Mouse (Mus musculus): ENCODE data around the gene R3hcc1l. TPM values are rescaled to one million over a fixed set of nuclear protein-coding genes. Genes with fewer than 3 reads are reported as not detected.

The R3hcc1l gene
- polyA plus RNA-seq, 1 experiment: 21.7 TPM

DNA sequence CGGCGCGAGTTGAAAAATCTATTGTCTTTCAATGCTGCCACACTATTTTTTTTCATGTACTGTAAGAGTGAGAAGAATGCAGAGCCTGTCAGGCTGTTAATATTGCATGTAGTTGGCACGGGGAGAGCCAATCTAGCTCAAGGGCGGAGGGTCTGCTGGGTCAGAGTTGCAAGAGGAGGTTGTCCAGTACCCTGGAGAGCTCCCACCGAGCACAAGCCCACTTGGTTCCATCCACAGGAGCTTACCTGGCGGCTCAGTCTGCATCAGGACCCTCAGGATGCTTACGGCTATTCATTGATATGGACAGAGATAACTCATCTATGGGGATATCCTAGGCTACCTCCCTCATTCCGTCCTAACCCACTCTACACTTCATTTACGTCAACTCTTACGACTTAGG lies 118.1 kb downstream of the R3hcc1l start:
- 44% methylated on average over 11 of the region's 11 CpGs for WGBS
- Histone ChIP-seq H3K27ac (ENCODE audit: control insufficient read depth, insufficient read depth, low read depth, low read length, poor library complexity) (no peak overlapping the region), H3K4me3 (replicated peaks; ENCODE audit: control insufficient read depth, low read depth, low read length) (no peak overlapping the region), H3K4me1 (ENCODE audit: control insufficient read depth, insufficient read depth, low read length) (no peaks in the 10 kb centered on the region)
- no peak for TF ChIP-seq POLR2A (IDR thresholded peaks at IDR 0.05; ENCODE audit: borderline replicate concordance, control insufficient read depth, low read depth, low read length)
- no peak for TF ChIP-seq CTCF (IDR thresholded peaks at IDR 0.05; ENCODE audit: control insufficient read depth, insufficient read depth, low read length)

DNA sequence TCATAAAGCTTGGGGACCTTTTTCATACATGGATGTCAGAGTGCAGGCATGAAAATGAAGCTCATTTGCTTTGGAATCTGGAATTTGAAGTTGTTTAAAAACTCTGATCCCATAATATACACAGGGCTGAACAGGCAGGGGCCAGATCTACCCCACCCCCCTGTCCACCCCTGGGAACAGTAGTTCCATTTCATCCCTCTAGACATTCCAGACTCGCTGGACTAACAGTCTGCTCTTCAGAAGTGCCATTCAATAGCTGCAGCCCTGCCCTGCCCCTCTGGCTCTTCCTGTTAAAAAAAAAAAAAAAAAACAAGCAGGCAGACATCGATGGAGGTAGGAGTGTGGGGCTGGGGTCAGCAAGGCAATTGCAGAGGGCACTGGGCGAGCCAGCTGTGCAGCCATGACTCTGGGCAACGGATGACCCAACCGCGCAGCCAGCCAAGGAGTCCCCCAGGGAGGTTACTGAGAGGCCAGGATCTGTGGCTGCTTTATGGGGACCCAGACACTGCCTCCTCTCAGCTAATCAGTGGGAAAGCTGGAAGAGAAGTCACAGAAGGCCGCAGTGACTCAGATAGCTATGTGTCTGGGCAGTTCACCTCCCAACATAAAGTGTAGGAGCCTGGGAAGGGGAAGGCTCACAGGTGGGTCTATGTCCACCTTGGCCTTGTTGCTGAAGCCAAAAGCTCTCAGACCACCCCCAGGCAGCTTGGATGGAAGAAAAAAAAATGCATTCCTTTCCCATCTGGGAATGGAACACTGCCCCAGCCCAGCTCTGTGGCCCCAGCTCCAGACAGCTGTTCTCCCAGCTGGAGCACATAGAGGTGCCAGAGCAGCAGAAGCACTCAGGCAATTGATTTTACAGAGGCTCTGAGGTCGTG lies 120.3 kb downstream of the R3hcc1l start:
- no peak overlapping the region for H3K4me3 ChIP-seq (replicated peaks; ENCODE audit: control insufficient read depth, low read depth, low read length)
- 42% methylated on average over 8 of the region's 8 CpGs for WGBS
- no peaks in the 10 kb centered on the region for H3K4me1 ChIP-seq (ENCODE audit: control insufficient read depth, insufficient read depth, low read length)
- no peak overlapping the region for H3K27ac ChIP-seq (ENCODE audit: control insufficient read depth, insufficient read depth, low read depth, low read length, poor library complexity)
- no peak for TF ChIP-seq POLR2A (IDR thresholded peaks at IDR 0.05; ENCODE audit: borderline replicate concordance, control insufficient read depth, low read depth, low read length)
- TF ChIP-seq CTCF (IDR thresholded peaks at IDR 0.05; ENCODE audit: control insufficient read depth, insufficient read depth, low read length): no peak

DNA sequence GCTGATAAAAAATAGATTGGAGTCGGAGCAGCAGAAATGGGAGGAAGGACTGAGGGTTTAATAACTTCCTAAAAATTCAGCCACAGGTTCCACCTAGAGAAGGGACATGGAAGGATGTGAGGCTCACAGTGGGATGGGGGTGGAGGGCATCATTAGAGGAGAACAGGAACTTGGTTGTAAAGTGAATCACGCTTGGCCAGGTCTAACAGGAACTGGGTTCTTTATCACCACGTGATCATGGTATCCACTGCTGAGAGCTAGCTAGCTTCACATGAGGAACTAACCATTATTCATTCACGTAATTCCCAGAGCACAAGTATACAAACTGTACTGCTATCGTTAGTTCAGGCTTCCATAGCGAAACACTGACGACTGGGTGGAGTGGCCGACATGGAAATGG lies 121.0 kb downstream of the R3hcc1l start:
- Histone ChIP-seq H3K4me1 (ENCODE audit: control insufficient read depth, insufficient read depth, low read length) (no peaks in the 10 kb centered on the region), H3K27ac (ENCODE audit: control insufficient read depth, insufficient read depth, low read depth, low read length, poor library complexity) (no peak overlapping the region), H3K4me3 (replicated peaks; ENCODE audit: control insufficient read depth, low read depth, low read length) (no peak overlapping the region)
- WGBS: 16% methylated on average over 8 of the region's 8 CpGs
- TF ChIP-seq CTCF (IDR thresholded peaks at IDR 0.05; ENCODE audit: control insufficient read depth, insufficient read depth, low read length): no peak
- TF ChIP-seq POLR2A (IDR thresholded peaks at IDR 0.05; ENCODE audit: borderline replicate concordance, control insufficient read depth, low read depth, low read length): no peak

DNA sequence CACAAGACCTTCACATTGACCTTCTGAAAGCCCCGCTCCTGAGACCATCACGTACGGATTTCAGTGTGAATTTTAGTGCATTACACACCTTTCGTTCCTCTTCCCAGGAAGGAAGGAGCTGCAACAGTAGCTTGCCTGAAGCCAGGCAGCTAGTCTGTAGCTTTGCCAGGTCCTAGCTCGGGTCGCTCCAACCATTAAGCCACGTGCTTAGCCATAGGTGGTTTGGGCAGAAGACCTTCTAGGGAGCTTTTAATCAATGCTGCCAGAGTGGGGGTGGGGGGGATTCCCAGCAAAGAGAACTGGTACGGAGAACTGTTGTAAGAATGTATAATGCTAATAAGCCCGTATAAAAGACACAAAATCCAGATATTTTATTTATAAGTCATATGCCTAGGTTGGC lies 121.7 kb downstream of the R3hcc1l start:
- no peak for TF ChIP-seq POLR2A (IDR thresholded peaks at IDR 0.05; ENCODE audit: borderline replicate concordance, control insufficient read depth, low read depth, low read length)
- TF ChIP-seq CTCF (IDR thresholded peaks at IDR 0.05; ENCODE audit: control insufficient read depth, insufficient read depth, low read length): no peak
- Histone ChIP-seq H3K27ac (ENCODE audit: control insufficient read depth, insufficient read depth, low read depth, low read length, poor library complexity) (no peak overlapping the region), H3K4me3 (replicated peaks; ENCODE audit: control insufficient read depth, low read depth, low read length) (no peak overlapping the region), H3K4me1 (ENCODE audit: control insufficient read depth, insufficient read depth, low read length) (no peaks in the 10 kb centered on the region)
- WGBS: 76% methylated on average over 9 of the region's 9 CpGs

Other genes starting within 250 kb of the R3hcc1l start
- 1.7 and 12.3 TPM in 2 replicates for gene Crtac1, start 87.0 kb upstream of the R3hcc1l start, polyA plus RNA-seq (2011; ENCODE audit: insufficient read depth, insufficient read length, low replicate concordance, missing spikeins)
- gene Loxl4, start 94.1 kb downstream of the R3hcc1l start, polyA plus RNA-seq (2011; ENCODE audit: insufficient read depth, insufficient read length, low replicate concordance, missing spikeins): not detected in 2 replicates
- 3.3 and 9.2 TPM in 2 replicates for gene Pyroxd2, start 234.0 kb downstream of the R3hcc1l start, polyA plus RNA-seq (2011; ENCODE audit: insufficient read depth, insufficient read length, low replicate concordance, missing spikeins)

Data from bone marrow, adult 2 months (tissue).